Mouse (Mus musculus) urinary bladder, postnatal 25 days (tissue): ENCODE data around the gene Tnip3.

Source experiments
- DNase-seq: peaks from one replicate; pipeline ENCODE4 v3.0.0; 2022; ENCODE audit warnings: low spot score

Gene Tnip3

DNA sequence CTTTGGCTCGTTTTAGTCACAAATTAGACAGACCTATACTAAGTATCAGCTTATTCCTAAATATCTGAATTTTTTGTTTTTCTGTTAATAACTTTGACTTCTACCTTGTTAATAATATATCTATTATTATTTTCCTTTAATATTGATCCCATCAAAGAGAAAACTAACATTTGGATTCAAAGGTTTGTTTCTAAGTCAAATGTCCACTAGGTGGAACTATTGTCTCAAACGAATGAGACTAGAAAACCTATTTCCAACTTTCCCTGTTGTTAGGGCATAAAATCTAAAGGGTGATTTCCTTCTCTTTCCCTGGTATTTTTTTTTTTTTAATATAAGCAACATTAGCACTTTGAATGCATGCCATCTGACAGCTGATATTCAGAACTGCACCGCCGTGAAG lies 126.3 kb downstream of the Tnip3 start:
- no peak for DNase-seq

GRCm38 (mm10) chr6:65661272-65661671 lies 136.2 kb downstream of the Tnip3 start:
- DNase-seq: no peak

DNA sequence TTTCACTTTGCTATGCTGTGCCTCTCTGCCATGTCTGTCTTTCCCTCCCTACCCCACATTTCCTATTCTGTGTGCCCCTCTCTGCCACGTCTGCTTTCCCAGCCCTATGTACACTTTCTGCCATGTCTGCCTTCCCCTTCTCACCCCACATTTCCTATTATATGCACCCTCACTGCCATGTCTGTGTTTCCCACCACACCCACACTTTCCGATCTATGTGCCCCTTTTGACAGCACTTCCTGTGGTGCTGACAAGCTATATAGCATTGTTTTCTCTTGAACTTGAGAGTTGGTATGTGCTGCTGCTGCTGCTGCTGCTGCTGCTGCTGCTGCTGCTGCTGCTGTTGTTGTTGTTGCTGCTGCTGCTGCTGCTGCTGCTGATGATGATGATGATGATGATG lies 136.9 kb downstream of the Tnip3 start:
- no peak for DNase-seq

GRCm38 (mm10) chr6:65663990-65664389 lies 138.9 kb downstream of the Tnip3 start:
- DNase-seq: no peak

GRCm38 (mm10) chr6:65666295-65666694 lies 141.2 kb downstream of the Tnip3 start:
- DNase-seq: no peak

DNA sequence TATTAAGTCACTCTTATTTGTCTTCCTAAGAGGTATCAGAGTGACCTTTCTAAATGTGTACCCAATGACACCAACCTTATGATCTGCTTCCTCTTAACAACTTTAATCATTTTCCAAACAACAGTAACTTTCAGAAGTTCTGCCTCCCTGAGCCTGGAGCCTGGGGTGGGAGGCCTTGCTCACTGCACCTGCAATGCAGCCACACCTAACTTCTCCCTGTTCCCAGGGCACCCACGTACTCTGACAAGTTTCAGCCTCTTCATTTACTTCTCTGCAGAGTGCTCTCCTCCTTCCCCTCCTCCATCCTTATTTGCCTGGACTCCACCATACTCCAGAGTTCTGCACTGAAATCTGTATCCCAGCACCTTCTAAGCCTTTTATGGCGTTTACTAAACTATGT lies 144.9 kb downstream of the Tnip3 start:
- no peak for DNase-seq

- no peak for DNase-seq
Measured at GRCm38 (mm10) chr6:65670981-65671411, 145.9 kb downstream of the Tnip3 start.

- peak; percentile 45 for DNase-seq
Measured at GRCm38 (mm10) chr6:65671451-65671850, 146.3 kb downstream of the Tnip3 start, which contains the start of gene Ndnf. TSS of gene Ndnf (plus strand) at chr6:65671590.

GRCm38 (mm10) chr6:65672131-65673031 lies 147.3 kb downstream of the Tnip3 start:
- DNase-seq: peak; percentile 4
